Mouse (Mus musculus) heart, adult 2 months (tissue): ENCODE data around the gene Rtn3. TPM values are rescaled to one million over a fixed set of nuclear protein-coding genes. Genes with fewer than 3 reads are reported as not detected.

Source experiments
- DNase-seq, 2 experiments: peaks; one replicate each; pipeline ENCODE4 v3.0.0; 2021
- H3K27ac ChIP-seq: fragments of 200-600 bp; 2 replicates; pipeline ENCODE4 v1.8.1; 2022
- H3K27me3 ChIP-seq: fragments of 200-500 bp; 2 replicates; pipeline ENCODE4 v1.6.1; 2012; ENCODE audit warnings: mild to moderate bottlenecking, low read length, inconsistent platforms, mixed read lengths; ENCODE audit not compliant: control insufficient read depth, insufficient read depth
- H3K36me3 ChIP-seq: fragments of 200-500 bp; 2 replicates; pipeline ENCODE4 v1.6.1; 2012; ENCODE audit warnings: low read length, inconsistent platforms; ENCODE audit not compliant: control insufficient read depth, insufficient read depth
- H3K4me1 ChIP-seq: fragments of 200-500 bp; 2 replicates; pipeline ENCODE4 v1.6.1; 2011; ENCODE audit warnings: low read length; ENCODE audit not compliant: control insufficient read depth, insufficient read depth
- H3K4me3 ChIP-seq: fragments of 200-600 bp; 2 replicates; pipeline ENCODE4 v1.8.1; 2022
- H3K79me2 ChIP-seq: fragments of 200-500 bp; replicated peaks from 2 replicates; pipeline ENCODE4 v1.6.1; 2012; ENCODE audit warnings: mild to moderate bottlenecking, inconsistent platforms, low read length, moderate library complexity, mixed read lengths; ENCODE audit not compliant: control insufficient read depth, insufficient read depth
- H3K9ac ChIP-seq: fragments of 200-500 bp; 2 replicates; pipeline ENCODE4 v1.6.1; 2012; ENCODE audit warnings: low read depth, mild to moderate bottlenecking, control low read depth, inconsistent platforms, low read length, mixed read lengths
- CTCF ChIP-seq: fragments of 200-600 bp; IDR thresholded peaks from 2 replicates; pipeline ENCODE4 v1.8.1; 2022; ENCODE audit warnings: antibody characterized with exemption, mild to moderate bottlenecking, moderate library complexity
- EP300 ChIP-seq: fragments of 200-500 bp; IDR thresholded peaks from 2 replicates; pipeline ENCODE4 v1.6.1; 2011; ENCODE audit warnings: low read depth, low read length, control low read depth; ENCODE audit not compliant: insufficient read depth
- POLR2A ChIP-seq: fragments of 200-500 bp; IDR thresholded peaks from 2 replicates; pipeline ENCODE4 v1.6.1; 2011; ENCODE audit warnings: mild to moderate bottlenecking, low read depth, low read length, control low read depth; ENCODE audit not compliant: insufficient read depth
- WGBS: fragments of 180-500 bp; shearing (Covaris S2); methylation state at CpG from one replicate; pipeline ENCODE4 v1.1.7; 2018; 5-methylcytosine and 5-hydroxymethylcytosine counted together
- intact Hi-C: fragments of 180-260 bp; cut with DNase I; formaldehyde crosslinking; loops from one replicate; pipeline ENCODE4 v1.15.1; 2025
- polyA plus RNA-seq: library from polyadenylated mRNA; depleted of rRNA; stranded (reverse); fragments of >200 nt; gene quantifications from 2 replicates; pipeline ENCODE4 v1.2.3, GENCODE M21; 2012
- total RNA-seq, 2 experiments: library from RNA; stranded (reverse); gene quantifications; 2 replicates each; pipeline ENCODE4 v1.2.3; 2021

Gene Rtn3
- total and polyA plus RNA-seq, 3 experiments, result 58.2 to 75.4 (median 71.8) TPM

GRCm38 (mm10) chr19:7458901-7459300 lies 24.2 kb downstream of the Rtn3 start:
- no peak for DNase-seq
- no peak for TF ChIP-seq EP300
- TF ChIP-seq CTCF, result no peak
- TF ChIP-seq POLR2A, result no peak
- H3K36me3 ChIP-seq, result peaks cover 3% of the 10 kb centered on the region; the same call in 1 of the 2 replicates
- H3K4me1 ChIP-seq, result peaks cover 2% of the 10 kb centered on the region; the same call in 1 of the 2 replicates
- H3K4me3 ChIP-seq, result no peak overlapping the region
- H3K27ac ChIP-seq, result no peak overlapping the region
- intact Hi-C loops, result no loop called here
- H3K9ac ChIP-seq, result no peak overlapping the region
- H3K27me3 ChIP-seq, result no peaks in the 10 kb centered on the region
- peaks cover 5% of the 10 kb centered on the region for H3K79me2 ChIP-seq

- WGBS, result 59% methylated on average over 2 of the region's 2 CpGs
Measured at GRCm38 (mm10) chr19:7456803-7457202, 26.3 kb downstream of the Rtn3 start.

GRCm38 (mm10) chr19:7445596-7445995 lies 37.5 kb downstream of the Rtn3 start:
- Histone ChIP-seq H3K36me3 (no peaks in the 10 kb centered on the region; the same call in 1 of the 2 replicates), H3K79me2 (peaks cover 3% of the 10 kb centered on the region; the same call in 1 of the 2 replicates), H3K9ac (no peak overlapping the region), H3K27ac (no peak overlapping the region), H3K27me3 (no peaks in the 10 kb centered on the region), H3K4me1 (no peaks in the 10 kb centered on the region; the same call in 1 of the 2 replicates), H3K4me3 (no peak overlapping the region)
- TF ChIP-seq CTCF (no peak), EP300 (no peak)
- 42% methylated on average over 1 of the region's 1 CpGs for WGBS
- DNase-seq, result no peak
- intact Hi-C loops, result no loop called here

More at GRCm38 (mm10) chr19:7456803-7457202, 26.3 kb downstream of the Rtn3 start:
- Histone ChIP-seq H3K27me3 (no peaks in the 10 kb centered on the region), H3K79me2 (peaks cover 2% of the 10 kb centered on the region), H3K27ac (no peak overlapping the region), H3K4me1 (peaks cover 2% of the 10 kb centered on the region; the same call in 1 of the 2 replicates), H3K4me3 (no peak overlapping the region), H3K36me3 (peaks cover 3% of the 10 kb centered on the region; the same call in 1 of the 2 replicates), H3K9ac (no peak overlapping the region)
- no peak for DNase-seq
- TF ChIP-seq POLR2A (no peak), CTCF (peak; percentile 26; the same call in 1 of the 2 replicates)
- intact Hi-C loops, result no loop called here

DNA sequence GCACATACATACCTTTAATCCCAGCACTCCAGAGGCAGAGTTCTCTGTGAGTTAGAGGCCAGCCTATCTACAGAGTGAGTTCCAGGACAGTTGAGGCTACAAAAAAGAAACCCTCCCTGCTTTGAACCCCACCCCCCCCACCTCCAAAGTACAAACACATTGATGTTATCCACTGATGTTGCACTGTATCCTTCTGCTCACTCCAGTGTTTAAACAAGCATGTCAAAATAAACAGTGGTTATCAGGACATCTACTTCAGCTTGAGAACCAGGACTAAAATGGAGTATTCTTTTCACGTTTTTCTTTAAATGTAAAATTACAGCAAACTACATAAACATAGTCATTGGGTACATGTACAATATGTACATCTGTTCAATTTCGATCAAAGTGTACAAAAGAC lies 38.0 kb downstream of the Rtn3 start:
- Histone ChIP-seq H3K9ac (no peak overlapping the region), H3K27me3 (no peaks in the 10 kb centered on the region), H3K36me3 (no peaks in the 10 kb centered on the region; the same call in 1 of the 2 replicates), H3K79me2 (peaks cover 3% of the 10 kb centered on the region; the same call in 1 of the 2 replicates), H3K27ac (no peak overlapping the region), H3K4me3 (no peak overlapping the region), H3K4me1 (no peaks in the 10 kb centered on the region; the same call in 1 of the 2 replicates)
- intact Hi-C loops, result no loop called here
- no peak for TF ChIP-seq EP300
- TF ChIP-seq CTCF, result no peak
- no peak for TF ChIP-seq POLR2A
- DNase-seq, result no peak
- WGBS, result 90% methylated on average over 2 of the region's 2 CpGs

DNA sequence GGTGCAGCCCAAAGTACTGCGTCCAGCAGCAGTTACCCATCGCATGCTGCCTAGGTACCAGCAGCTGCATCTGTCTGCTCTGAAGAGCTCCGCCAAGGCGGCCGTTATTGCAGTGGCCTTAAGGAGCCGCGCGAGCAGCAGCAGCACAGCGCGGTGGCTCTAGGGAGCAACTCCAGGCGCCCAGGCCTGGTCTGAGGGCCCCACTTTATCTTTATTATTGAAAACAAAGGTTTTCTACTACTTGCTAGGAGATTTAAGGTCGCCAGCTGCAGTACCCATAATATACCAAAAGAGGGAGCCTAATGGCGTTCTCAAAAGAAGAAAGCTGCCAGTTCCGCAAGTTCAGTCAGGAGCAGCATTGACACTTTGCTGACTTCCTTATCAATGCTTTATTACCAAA lies 41.6 kb downstream of the Rtn3 start:
- Histone ChIP-seq H3K79me2 (no peaks in the 10 kb centered on the region; the same call in 1 of the 2 replicates), H3K27me3 (no peaks in the 10 kb centered on the region), H3K4me1 (peaks cover under 1% of the 10 kb centered on the region), H3K27ac (no peak overlapping the region), H3K9ac (no peak overlapping the region), H3K4me3 (no peak overlapping the region), H3K36me3 (no peaks in the 10 kb centered on the region)
- TF ChIP-seq EP300 (no peak), CTCF (peak; percentile 93), POLR2A (no peak)
- intact Hi-C loops, result loop anchor here (2.0 to 5.0 kb wide), 4 partner anchors 41 to 175 kb away; partner anchors contain the start of gene Rtn3
- WGBS, result 52% methylated on average over 14 of the region's 14 CpGs
- peak; percentile 37 to 46 for DNase-seq

DNA sequence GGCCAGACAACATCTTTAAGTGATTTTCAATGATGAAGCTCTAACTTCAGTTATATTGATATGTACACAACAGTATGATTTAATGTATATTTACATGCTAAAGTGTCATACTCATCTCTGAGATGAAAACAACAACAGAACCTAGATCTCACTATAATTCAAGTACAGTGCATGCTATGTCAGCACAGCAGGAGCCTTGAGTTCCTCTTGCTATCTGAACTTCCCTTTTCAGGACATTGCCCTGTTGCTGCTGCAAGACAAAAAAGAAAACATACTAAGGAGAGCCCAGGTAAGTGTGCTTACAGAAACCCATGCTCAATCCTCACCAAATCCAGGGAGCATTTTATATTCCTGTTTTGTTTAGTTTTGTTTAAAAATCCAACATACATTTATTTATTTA lies 44.8 kb downstream of the Rtn3 start:
- Histone ChIP-seq H3K27me3 (no peaks in the 10 kb centered on the region), H3K9ac (no peak overlapping the region), H3K36me3 (no peaks in the 10 kb centered on the region), H3K27ac (no peak overlapping the region), H3K79me2 (no peaks in the 10 kb centered on the region), H3K4me3 (no peak overlapping the region), H3K4me1 (peaks cover 1% of the 10 kb centered on the region)
- no peak for TF ChIP-seq CTCF
- no peak for TF ChIP-seq POLR2A
- TF ChIP-seq EP300, result no peak
- no peak for DNase-seq
- intact Hi-C loops, result loop anchor here (5.0 kb wide), 1 partner anchor 371 kb away; no protein-coding TSS in a partner anchor
